Mouse (Mus musculus): Measurements from ENCODE around the gene Map4k1.
"Not testable (repeated sequence)": the region's sequence is repeated elsewhere in the genome, so short reads cannot be mapped to it uniquely, and the experiment has no call there.

Gene Map4k1

DNA sequence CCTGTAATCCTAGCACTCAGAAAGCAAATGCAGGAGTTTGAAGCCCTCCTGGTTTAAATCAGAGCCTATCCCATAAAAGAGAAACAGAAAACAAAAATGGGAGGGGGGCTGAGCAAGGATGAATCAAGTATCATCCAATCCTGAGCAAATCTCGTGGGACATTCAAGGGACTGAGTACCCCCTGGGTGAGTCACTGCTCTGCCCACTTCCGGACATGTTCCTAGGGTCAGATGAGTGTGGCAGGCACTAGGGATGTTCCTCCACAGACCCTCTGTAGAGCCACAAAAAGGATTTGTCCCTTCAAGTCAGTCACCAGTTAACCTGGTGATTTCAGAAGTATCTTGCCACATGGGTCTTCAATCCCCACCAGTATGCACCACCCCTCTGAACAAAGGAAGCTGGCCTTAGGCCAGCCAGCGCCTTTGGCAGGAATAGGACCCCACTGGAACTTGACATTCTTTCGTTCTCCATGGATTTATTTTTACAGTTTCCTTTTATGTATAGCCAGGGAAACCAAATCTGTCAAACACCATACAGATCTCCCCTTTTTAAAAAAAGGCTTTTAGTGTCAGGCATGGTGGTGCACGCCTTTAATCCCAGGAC lies 26.5 kb upstream of the Map4k1 start:
- no peak for DNase-seq (ENCODE audit: low spot score in 2 of 2)

DNA sequence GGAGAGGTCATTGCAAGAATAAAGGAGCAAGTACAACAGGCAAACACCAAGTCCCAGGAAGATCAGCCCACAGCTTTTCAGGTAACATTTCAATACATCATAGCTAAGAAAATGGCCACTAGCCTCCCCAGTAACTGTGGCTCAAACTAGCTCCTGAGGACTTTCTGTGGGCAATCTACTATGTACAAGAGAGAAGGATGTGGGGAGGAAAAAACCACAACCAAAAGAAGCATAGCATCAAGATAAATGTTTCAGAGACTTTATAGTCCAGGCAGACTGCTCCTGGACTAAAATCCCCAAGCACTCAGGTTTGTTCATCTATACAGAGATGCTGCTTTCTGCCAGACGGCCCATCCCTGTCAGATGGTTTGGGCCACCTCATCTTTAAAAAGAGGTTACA lies 25.6 kb upstream of the Map4k1 start:
- no peak for DNase-seq (ENCODE audit: low spot score in 2 of 2)

DNA sequence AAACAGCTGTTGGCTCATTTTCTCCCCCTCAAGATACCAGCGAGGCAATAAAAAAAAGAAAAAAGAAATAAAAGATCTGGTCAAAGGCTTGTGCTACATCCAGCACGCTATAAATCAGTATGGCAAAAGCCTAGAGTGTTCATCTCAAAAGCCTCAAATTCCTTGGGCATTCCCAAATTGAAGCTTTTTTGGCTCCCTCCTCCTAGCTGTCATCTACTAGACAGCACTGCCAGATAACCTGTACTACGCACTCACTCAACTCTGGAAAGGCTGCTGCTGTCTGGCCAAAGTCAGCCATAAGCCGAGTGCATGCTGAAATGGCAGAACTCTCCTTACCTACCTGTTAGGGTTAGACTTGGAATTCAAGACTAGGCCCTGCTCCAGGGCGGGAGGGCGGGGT lies 24.6 kb upstream of the Map4k1 start:
- DNase-seq (ENCODE audit: low spot score in 2 of 2): no peak

DNA sequence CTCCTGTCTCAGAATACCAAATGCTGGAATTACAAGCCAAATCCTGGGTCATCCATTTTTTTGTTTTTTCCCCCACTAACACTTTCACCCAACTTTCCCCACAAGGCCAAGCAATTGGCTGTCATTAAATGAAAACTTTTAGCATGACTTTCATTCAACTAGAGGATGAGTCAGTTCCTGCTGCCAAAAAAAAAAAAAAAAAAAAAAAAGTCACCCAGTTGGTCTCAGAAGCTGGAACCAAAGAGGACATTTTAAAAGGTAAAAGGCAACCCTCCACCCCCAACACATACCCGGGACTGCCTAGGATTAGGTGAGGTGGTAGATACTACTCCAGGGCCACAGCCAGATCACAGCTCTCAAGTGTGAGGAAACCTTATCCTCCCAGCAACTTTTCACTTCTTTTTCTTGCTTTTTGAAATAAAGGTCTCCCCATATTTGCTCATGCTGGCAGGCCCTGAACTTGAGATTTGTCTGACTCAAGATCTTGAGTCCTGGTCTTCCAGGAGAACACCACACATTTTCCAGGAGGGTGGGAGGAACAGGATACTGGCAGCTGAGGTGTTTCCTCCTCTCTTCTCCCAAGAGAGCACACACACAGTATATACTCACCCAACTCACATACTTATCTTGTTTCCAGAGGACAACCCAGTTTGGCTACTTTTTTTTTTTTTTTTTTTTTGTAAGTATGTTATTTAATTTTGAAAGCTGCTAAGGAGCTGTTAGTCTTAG lies 23.7 kb upstream of the Map4k1 start:
- no peak for DNase-seq (ENCODE audit: low spot score in 2 of 2)

DNA sequence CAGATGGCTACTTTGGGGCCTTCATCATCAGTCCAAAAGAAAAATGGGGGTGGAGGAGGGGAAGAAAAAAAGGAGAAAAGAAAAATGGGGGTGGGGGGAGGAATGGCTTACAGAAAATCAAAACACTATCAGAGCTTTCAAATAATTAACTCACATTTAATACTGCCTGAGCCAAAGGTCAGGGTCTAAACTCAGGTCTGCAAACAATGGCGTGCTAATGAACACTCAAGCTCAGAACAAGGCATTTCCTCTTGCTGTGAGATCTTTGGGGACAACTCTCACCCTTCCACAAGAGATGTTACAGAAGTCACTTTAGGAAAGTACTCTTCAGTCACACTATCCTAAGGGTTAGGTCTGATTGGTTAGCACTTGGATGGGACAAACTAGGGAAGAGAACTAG lies 23.1 kb upstream of the Map4k1 start:
- DNase-seq (ENCODE audit: low spot score in 2 of 2): no peak

DNA sequence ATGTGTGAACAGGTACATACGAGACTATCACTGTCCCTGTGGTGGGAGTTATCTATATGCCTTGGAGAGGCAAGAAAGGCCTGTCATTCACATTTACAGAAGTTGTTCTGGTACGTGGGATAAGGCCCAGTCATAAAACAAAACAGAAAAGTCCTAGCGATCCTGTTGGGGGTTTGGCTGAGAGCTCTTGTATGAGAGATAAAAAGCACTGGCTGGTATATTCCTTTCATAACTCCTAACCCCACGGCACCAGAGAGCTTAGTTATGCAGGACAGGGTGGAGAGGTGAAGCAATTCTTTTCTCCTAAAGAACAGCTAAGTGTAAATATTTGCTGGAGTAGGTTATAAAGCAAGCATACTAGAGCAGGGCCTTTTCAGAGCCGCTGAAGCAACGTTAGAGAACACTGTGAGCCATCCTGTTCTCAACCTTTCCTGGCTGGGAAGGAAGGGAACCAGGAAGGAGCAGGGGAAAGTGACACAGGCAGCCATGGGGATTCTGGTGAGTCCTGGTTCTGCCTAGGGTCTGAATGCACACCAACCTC lies 22.3 kb upstream of the Map4k1 start:
- no peak for DNase-seq (ENCODE audit: low spot score in 2 of 2)

DNA sequence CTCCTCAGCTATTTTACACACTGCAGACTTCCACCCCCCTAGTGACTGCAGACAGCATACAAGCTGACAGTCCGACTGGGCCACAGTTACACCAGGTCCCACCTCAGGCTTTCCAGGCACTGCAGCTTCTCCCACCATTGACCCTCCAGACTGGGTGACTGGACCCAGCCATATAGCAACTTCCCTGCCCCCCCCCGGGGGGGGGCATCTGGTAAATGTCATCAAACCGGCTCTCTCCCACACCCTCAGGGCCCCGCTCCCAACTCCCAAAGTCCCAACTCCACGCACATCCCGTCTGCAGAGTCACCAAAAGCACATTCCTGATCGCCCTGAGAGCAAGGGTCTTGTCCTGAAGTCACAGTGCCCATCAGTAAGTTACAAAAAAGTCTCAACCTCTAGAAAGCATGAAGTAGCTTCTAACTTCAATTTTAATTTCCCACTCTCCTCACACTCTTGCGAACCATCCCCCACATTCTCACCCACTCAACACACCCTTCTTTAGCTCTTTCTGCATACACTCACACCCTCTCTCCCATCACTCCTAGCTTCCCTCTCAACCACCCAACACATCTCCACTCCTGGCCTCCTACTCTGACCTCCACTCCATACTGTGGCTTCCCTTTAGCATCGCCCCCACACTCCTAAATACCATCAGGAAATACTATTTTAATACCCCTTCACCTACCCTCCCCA lies 21.4 kb upstream of the Map4k1 start:
- DNase-seq (ENCODE audit: low spot score in 2 of 2): no peak

DNA sequence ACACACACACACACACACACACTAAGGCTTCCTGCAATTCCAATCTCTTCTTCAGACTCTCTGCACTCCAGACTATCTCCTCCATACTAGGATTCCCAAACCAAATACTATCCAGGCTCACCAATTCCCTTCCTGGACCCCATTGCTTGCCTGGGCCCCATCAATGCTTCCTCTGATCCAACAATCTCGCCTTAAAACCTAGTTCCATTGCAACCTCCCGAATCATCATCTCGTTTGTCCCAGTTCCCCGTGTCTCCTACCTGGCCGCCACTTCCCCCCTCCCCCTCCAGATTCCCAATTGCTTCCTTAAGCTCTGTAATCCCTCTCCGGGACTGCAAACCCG lies 20.3 kb upstream of the Map4k1 start:
- DNase-seq (ENCODE audit: low spot score in 2 of 2): no peak

DNA sequence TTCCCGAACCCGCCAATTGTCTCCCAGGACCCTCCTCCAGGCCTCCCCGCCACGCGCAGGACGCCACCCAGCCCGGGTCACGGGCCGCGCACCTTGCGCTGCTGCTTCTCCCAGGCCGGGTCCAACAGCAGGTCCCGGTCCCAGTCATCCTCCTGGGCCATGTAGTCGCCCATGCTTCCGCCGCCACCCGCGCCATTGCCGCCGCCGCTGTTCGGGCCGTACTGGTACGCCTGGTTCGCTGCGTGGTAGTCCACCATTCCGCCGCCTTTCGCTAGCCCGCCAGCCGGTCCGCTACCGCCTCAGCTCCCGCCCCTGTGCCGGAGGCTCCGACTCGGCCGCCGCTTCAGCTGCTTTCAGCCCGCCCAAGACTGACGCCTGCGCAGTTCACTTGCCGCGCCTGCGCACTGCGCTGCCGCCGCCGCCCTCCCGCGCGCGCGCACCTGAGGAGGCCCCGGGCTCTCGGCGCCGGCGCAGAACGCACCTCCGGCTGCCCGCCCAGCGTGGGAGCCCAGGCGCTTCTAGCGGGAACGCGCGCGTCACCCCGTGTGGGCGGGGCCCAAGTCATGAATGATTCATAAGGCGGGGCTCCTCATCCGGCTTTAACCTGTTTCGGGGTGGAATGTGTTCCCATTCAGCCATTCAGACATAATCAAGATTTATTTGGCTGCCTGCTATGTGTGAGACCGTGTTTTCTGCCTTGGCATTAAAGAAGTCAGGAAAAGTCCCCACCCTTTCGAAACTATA lies 19.8 kb upstream of the Map4k1 start, which contains the start of gene Actn4:
Gene Actn4, minus strand, starts transcription at position 414 of the 744 bp plus-strand sequence.
- peak; percentile 98 for DNase-seq (ENCODE audit: low spot score in 2 of 2)

DNA sequence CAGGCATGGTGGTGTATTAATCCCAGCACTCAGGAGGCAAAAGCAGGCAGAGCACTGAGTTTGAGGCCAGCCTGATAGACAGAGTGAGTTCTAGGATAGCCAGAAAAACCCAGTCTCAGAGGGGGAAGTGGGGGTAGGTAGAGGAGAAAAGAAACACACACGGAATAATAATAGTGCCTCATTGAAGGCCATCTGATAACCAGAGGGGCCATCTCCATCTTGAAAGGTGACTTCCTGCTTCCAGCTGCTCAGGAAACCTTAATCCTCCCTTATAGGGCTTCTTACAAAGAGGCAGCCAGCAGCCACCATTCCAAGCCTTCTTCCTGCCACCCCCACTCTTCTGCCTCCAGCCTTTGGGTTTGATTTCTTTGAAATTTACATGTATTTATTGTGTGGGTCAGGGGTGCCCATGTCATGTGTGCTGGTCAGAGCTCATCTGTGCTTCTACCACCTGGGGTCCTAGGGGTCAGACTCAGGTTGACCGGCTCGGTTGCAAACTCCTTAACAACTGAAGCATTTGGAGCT lies 18.4 kb upstream of the Map4k1 start:
- no peak for DNase-seq (ENCODE audit: low spot score in 2 of 2)

DNA sequence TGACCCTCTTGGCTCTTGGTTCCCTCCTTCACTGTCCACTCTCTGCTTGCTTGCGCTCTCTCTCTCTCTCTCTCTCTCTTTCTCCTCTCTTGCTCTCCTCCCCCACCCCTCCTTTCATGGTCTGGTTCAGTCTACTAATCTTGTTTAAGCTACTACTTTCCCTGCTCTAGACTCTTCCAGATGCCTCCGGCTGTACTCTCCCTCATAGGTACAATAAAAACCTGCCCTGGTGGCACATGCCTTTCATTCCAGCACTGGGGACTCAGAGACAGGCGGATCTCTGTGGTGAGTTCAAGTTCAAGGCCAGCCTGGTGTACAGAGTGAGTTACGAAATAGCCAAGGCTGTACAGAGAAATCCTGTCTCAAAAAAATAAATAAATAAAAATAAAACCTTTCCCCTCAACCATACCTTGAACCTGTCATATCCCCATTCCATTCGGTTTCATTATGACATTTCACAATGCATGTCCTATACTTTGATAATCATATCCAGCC lies 16.5 kb upstream of the Map4k1 start:
- DNase-seq (ENCODE audit: low spot score in 2 of 2): no peak

DNA sequence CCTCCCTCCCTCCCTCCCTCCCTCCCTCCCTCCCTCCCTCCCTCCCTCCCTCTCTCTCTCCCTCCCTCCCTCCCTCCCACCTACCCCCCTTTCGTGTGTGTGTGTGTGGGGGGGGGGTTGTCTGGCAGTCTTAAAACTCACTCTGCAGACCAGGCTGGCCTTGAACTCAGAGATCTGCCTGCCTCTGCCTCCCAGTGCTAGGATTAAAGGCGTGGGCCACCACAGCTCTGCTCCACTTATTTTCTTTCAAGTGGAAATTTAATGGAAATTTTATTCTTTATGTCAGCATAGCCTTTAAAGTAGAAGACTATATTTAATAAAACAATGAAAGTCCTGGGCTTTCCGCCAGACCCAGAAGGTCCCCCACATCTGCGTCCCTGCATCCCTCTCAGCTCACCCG lies 15.7 kb upstream of the Map4k1 start:
- DNase-seq (ENCODE audit: low spot score in 2 of 2): no peak

DNA sequence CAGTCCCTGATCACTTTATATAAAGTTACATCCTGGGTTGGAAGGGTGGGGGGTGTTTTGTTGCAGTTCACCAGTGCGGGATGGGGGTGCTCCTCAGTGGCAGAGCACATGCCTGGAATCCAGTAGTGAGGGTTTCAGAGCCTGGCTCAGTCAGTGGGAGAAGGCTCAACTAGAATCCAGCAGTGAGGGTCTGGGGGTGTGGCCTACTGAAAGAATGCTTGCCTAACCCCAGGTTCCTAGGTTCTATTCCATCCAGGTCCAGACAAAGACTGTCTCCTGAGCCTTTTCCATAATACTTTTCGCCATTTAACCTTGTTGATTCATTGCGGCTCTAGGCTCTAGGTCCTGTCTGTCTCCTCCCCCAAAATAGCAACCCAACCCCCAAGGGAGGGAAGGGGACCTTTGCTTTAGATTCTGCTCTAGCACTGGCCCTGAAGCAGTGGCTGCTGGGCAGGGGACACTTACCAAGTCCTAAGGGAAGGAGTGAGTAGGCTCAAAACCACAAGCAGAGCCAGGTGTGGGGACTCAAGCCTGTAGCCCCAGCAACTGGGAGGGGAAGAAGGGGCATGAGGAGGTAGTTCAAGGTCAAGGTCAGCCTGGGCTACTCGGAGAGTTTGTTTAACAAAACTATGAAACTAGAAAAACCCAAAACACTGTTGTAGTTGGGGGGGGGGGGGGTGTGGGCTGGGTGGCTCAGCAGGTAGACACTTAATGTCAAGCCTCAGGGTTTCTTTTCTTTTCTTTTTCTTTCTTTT lies 14.9 kb upstream of the Map4k1 start:
- no peak for DNase-seq (ENCODE audit: low spot score in 2 of 2)

DNA sequence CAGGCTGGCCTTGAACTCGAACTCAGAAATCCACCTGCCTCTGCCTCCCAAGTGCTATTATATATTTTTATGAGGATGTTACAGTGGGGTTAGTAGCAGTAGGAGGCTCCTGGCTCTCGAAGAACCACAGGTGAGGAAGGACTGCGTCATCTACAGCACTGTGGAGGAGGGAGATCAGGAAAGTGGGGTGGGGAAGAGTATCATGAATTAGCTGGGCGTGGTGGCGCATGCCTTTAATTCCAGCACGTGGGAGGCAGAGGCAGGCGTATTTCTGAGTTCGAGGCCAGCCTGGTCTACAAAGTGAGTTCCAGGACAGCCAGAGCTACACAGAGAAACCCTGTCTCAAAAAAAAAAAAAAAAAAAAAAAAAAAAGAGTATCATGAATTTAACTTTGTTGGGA lies 13.7 kb upstream of the Map4k1 start:
- not testable (repeated sequence) for DNase-seq (ENCODE audit: low spot score in 2 of 2)

DNA sequence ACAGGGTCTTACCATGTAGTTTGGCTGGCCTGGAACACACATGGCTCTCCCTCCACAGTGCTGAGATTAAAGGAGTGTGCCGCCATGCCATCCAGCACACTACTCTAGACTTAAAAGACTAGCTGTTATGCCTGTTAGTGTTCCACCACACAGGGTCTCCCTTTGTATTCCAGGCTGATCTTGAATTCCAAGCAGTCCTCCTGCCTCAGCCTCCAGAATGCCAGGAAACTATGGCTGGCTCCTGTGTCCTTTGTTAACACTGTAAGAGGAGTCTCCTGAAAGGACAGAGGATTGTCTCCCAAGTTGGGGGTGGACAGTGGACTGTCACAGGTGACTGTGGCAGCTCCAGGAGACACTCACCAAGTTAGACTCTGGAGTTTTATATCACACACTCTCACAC lies 12.6 kb upstream of the Map4k1 start:
- no peak for DNase-seq (ENCODE audit: low spot score in 2 of 2)

DNA sequence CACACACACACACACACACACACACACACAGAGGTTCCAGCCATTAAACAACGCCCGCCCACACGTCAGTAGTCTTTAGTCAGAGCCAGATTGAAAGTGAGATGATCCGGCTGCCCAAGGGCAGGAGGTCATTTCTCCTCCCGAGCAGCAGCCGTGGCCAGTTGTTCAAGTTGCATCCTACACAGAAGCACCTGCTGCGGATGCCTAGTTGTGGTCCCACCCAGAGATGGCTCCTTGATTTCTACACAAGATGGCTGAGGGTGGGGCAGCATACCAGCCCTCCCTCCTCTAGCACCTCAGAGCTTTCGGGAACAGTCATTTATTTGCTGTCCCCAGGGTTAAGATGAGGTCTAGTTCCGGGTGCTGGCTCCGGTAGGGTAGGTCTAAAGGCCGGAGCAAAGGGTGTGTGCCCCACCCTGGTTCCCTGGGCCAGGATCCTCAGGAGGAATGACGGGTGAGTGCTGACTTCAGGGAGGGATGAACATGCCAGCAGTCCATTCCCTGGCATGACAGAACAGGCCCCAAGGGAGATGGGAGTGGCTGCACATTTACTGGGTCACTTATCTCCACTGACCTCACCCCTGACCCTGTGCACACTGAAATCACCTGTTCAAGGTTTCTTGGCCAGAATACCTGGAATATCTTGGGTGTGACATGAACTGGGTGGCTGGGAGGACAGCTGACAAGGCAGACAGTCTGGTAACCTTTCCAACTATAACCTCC lies 12.0 kb upstream of the Map4k1 start:
- DNase-seq (ENCODE audit: low spot score in 2 of 2): no peak

DNA sequence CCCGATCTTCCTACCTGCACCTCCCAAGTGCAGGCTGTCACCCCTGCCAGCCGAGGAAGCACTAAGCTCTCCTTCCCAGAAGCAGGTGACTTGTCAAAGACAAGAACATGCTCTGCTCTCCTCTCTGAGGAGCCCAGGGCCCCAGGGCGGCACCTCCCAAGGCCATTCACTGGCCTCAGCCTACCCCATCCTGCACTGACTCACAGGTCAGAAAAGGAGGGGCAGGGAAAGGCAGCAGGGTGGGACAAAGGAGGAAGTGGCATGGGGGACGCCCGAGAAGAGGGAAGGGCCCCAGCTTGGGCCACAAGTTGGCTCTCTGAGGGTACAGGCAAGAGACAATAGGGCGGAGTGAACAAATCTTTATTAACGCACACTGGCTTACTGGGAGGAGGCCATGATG lies 10.8 kb upstream of the Map4k1 start:
- no peak for DNase-seq (ENCODE audit: low spot score in 2 of 2)

DNA sequence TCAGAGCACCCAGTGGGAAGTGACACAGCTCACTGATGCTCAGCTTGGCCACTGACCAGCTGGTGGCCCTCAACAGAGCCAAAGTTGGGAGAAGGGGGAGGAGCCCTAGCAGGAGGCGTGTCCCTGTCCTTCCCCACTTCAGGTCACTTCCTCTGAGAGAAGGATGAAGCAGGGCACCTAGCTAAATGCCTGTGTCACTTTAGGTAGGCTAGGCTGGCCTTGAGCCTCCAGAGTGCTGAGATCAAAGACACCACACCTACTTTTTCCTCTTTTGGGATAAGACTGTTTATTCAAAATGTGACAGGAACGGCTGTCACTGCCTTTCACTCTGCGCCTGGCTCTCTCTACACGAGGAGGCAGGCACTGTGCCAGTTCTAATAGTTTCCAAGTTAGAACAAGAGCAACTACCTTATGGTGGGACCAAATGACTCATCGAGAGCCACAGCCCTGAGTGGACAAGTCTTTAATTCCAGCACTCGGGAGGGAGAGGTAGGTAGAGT lies 10.0 kb upstream of the Map4k1 start:
- no peak for DNase-seq (ENCODE audit: low spot score in 2 of 2)

DNA sequence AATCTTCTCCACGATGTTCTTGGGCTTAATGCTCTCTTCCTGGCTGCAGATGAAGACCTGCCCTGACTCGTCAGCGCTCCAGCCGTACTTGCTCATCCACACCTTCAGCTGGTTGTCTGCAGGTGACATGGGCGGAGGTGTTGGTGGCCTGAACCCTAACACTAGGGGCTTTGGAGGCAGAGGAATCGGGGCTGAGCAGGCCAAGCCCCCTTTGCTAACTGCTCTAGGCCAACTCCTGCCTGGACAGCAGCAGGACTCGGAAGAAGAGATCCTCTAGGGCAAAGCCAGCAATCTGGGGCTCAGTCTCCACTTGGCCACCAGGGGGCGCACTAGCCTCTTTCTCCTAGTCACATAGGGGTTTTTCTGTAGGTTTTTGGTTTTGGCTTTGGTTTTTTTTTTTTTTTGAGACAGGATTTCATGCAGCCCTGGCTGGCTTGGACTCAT lies 9.3 kb upstream of the Map4k1 start:
- peak; percentile 52 to 61 for DNase-seq (ENCODE audit: low spot score in 2 of 2)

DNA sequence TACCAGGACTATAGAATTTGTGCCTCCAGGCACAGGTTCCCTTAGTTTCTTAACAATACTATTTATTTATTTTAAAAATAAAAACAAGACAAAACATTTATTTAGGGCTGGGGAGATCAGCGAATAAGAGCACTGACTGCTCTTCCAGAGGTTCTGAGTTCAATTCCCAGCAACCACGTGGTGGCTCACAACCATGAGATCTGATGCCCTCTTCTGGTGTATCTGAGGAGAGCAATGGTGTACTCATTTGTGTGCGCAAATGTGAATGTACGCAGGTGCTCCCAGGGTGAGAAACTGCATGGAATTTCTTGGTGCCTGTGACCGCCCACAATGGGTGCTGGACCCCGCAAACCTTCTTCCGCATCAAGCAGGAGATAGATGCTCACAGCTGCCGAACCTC lies 8.8 kb upstream of the Map4k1 start:
- no peak for DNase-seq (ENCODE audit: low spot score in 2 of 2)
